Mouse (Mus musculus) MEL (cell line): ENCODE measurements at regions not wholly inside any gene's neighbourhood (a gene's known extent, or its start where the extent isn't known, plus 50 kb on each side); places are given as distances from the start of the nearest gene placed in this dataset.

ENCODE experiments used
- DNase-seq: peaks from one replicate; pipeline ENCODE4 v3.0.0; 2011; ENCODE audit warnings: low read depth, low spot score
- H3K27ac ChIP-seq: 2 replicates; pipeline ENCODE4 v1.5.1; 2012; ENCODE audit warnings: low read depth, mild to moderate bottlenecking, control low read depth, low read length, moderate library complexity; ENCODE audit not compliant: control insufficient read depth
- H3K27me3 ChIP-seq, 2 experiments: fragments of 150-350 bp in 1 of 2; sonication (generic) in 1 of 2; 2 replicates each; pipeline ENCODE4 v1.6.1; 2012; ENCODE audit warnings: low read length in 2 of 2, mild to moderate bottlenecking in 2 of 2, improper control_type of control experiment in 1 of 2, moderate library complexity in 1 of 2; ENCODE audit not compliant: insufficient read depth in 2 of 2, control insufficient read depth in 1 of 2
- H3K36me3 ChIP-seq, 2 experiments: 2 replicates each; pipeline ENCODE4 v1.6.1; 2012 to 2014; ENCODE audit warnings: low read length in 2 of 2, improper control_type of control experiment in 1 of 2, inconsistent platforms in 1 of 2, mild to moderate bottlenecking in 1 of 2; ENCODE audit not compliant: insufficient read depth in 2 of 2, control insufficient read depth in 1 of 2
- H3K4me1 ChIP-seq, 2 experiments: fragments of 150-350 bp in 1 of 2; sonication (generic) in 1 of 2; 2 replicates each; pipeline ENCODE4 v1.6.1; 2012; ENCODE audit warnings: low read length in 2 of 2, improper control_type of control experiment in 1 of 2, mild to moderate bottlenecking in 1 of 2; ENCODE audit not compliant: insufficient read depth in 2 of 2, control insufficient read depth in 1 of 2
- H3K4me3 ChIP-seq, 2 experiments: fragments of 150-350 bp in 1 of 2; sonication (generic) in 1 of 2; 2 replicates each; pipeline ENCODE4 v1.5.1; 2012; ENCODE audit warnings: low read depth in 2 of 2, low read length in 2 of 2, mild to moderate bottlenecking in 2 of 2, moderate library complexity in 2 of 2, control low read depth in 1 of 2, improper control_type of control experiment in 1 of 2; ENCODE audit not compliant: control insufficient read depth in 1 of 2, insufficient read depth in 1 of 2
- H3K79me2 ChIP-seq: 2 replicates; pipeline ENCODE4 v1.6.1; 2012; ENCODE audit warnings: mild to moderate bottlenecking, low read length, moderate library complexity; ENCODE audit not compliant: control insufficient read depth, poor library complexity, insufficient read depth
- H3K9ac ChIP-seq: 2 replicates; pipeline ENCODE4 v1.6.1; 2012; ENCODE audit warnings: low read depth, mild to moderate bottlenecking, control low read depth, low read length, moderate library complexity; ENCODE audit not compliant: control insufficient read depth, poor library complexity, severe bottlenecking
- H3K9me3 ChIP-seq: fragments of 150-350 bp; sonication (generic); replicated peaks from 2 replicates; pipeline ENCODE4 v1.6.1; 2012; ENCODE audit warnings: mild to moderate bottlenecking, low read length, improper control_type of control experiment, moderate library complexity; ENCODE audit not compliant: insufficient read depth
- CHD2 ChIP-seq: IDR thresholded peaks from 2 replicates; pipeline ENCODE4 v1.6.1; 2011; ENCODE audit warnings: low read length, improper control_type of control experiment
- E2F4 ChIP-seq: IDR thresholded peaks from 2 replicates; pipeline ENCODE4 v1.6.1; 2011; ENCODE audit warnings: low read depth, low read length, improper control_type of control experiment, borderline replicate concordance
- GABPA ChIP-seq: IDR thresholded peaks from 2 replicates; pipeline ENCODE4 v1.6.1; 2012; ENCODE audit warnings: low read depth, mild to moderate bottlenecking, inconsistent platforms, low read length, improper control_type of control experiment, moderate library complexity
- GATA1 ChIP-seq: IDR thresholded peaks from 2 replicates; pipeline ENCODE4 v1.6.1; 2011; ENCODE audit warnings: low read depth, low read length, improper control_type of control experiment
- KAT2A ChIP-seq: conservative IDR thresholded peaks from 2 replicates; pipeline ENCODE4 v1.6.1; 2012; ENCODE audit warnings: low read depth, low read length, improper control_type of control experiment, inconsistent platforms
- MAX ChIP-seq: IDR thresholded peaks from 2 replicates; pipeline ENCODE4 v1.6.1; 2011; ENCODE audit warnings: low read length, improper control_type of control experiment
- MXI1 ChIP-seq: IDR thresholded peaks from 2 replicates; pipeline ENCODE4 v1.6.1; 2011; ENCODE audit warnings: mild to moderate bottlenecking, low read depth, low read length, improper control_type of control experiment
- MYB ChIP-seq: IDR thresholded peaks from 2 replicates; pipeline ENCODE4 v1.6.1; 2011; ENCODE audit warnings: mild to moderate bottlenecking, low read depth, low read length, improper control_type of control experiment
- MYC ChIP-seq: IDR thresholded peaks from 2 replicates; pipeline ENCODE4 v1.6.1; 2011; ENCODE audit warnings: low read depth, mild to moderate bottlenecking, low read length, improper control_type of control experiment, moderate library complexity
- POLR2AphosphoS5 ChIP-seq: IDR thresholded peaks from 2 replicates; pipeline ENCODE4 v1.6.1; 2012; ENCODE audit warnings: low read depth, borderline replicate concordance, mild to moderate bottlenecking, inconsistent platforms, low read length, moderate library complexity, mixed read lengths
- RAD21 ChIP-seq: IDR thresholded peaks from 2 replicates; pipeline ENCODE4 v1.6.1; 2011; ENCODE audit warnings: mild to moderate bottlenecking, low read depth, low read length, improper control_type of control experiment
- RCOR1 ChIP-seq: IDR thresholded peaks from 2 replicates; pipeline ENCODE4 v1.6.1; 2012; ENCODE audit warnings: low read depth, mild to moderate bottlenecking, inconsistent platforms, low read length, improper control_type of control experiment
- SIN3A ChIP-seq: IDR thresholded peaks from 2 replicates; pipeline ENCODE4 v1.6.1; 2012; ENCODE audit warnings: low read length, improper control_type of control experiment, inconsistent platforms
- TBP ChIP-seq: IDR thresholded peaks from 2 replicates; pipeline ENCODE4 v1.8.0; 2011; ENCODE audit warnings: low read depth, low read length, improper control_type of control experiment
- USF2 ChIP-seq, 2 experiments: IDR thresholded peaks; 2 replicates each; pipeline ENCODE4 v1.6.1; 2011 to 2012; ENCODE audit warnings: improper control_type of control experiment in 2 of 2, low read length in 2 of 2, borderline replicate concordance in 1 of 2, inconsistent platforms in 1 of 2, low read depth in 1 of 2, mild to moderate bottlenecking in 1 of 2; ENCODE audit not compliant: insufficient read depth in 1 of 2
- ZC3H11A ChIP-seq: IDR thresholded peaks from 2 replicates; pipeline ENCODE4 v1.6.1; 2012; ENCODE audit warnings: low read depth, mild to moderate bottlenecking, inconsistent platforms, low read length, improper control_type of control experiment
- ZMIZ1 ChIP-seq: IDR thresholded peaks from 2 replicates; pipeline ENCODE4 v1.6.1; 2012; ENCODE audit warnings: low read depth, mild to moderate bottlenecking, inconsistent platforms, low read length, improper control_type of control experiment, moderate library complexity
- ZNF384 ChIP-seq: IDR thresholded peaks from 2 replicates; pipeline ENCODE4 v1.6.1; 2012; ENCODE audit warnings: low read depth, mild to moderate bottlenecking, inconsistent platforms, low read length, improper control_type of control experiment

GRCm38 (mm10) chr1:161309269-161309668 lies 58.2 kb upstream of the Prdx6 start:
- Histone ChIP-seq H3K27me3 (no peaks in the 10 kb centered on the region), H3K4me1 (no peaks in the 10 kb centered on the region; a peak in 2 of 4 replicates)
- TF ChIP-seq SIN3A (no peak), ZNF384 (no peak), MXI1 (no peak), RAD21 (no peak), MYB (no peak), TBP (no peak), POLR2AphosphoS5 (no peak)
- TF ChIP-seq, all 39 proteins: peak for 0
- Histone ChIP-seq H3K4me3 (no peak overlapping the region), H3K36me3 (peaks cover 0 to 4% of the 10 kb centered on the region in 2 experiments; a peak in 1 of 4 replicates), H3K9ac (no peak overlapping the region), H3K79me2 (no peaks in the 10 kb centered on the region), H3K27ac (no peak overlapping the region), H3K9me3 (no peaks in the 10 kb centered on the region)
- peak; percentile 28 for DNase-seq

- Histone ChIP-seq H3K27ac (no peak overlapping the region), H3K4me1 (no peaks in the 10 kb centered on the region; a peak in 2 of 4 replicates), H3K36me3 (peaks cover 0 to 4% of the 10 kb centered on the region in 2 experiments; a peak in 1 of 4 replicates), H3K79me2 (no peaks in the 10 kb centered on the region), H3K9ac (no peak overlapping the region), H3K9me3 (no peaks in the 10 kb centered on the region), H3K27me3 (no peaks in the 10 kb centered on the region), H3K4me3 (no peak overlapping the region)
- no peak for DNase-seq
- TF ChIP-seq GATA1 (no peak), E2F4 (no peak), CHD2 (no peak), KAT2A (no peak)
Measured at GRCm38 (mm10) chr1:161314078-161314477, 63.1 kb upstream of the Prdx6 start.

GRCm38 (mm10) chr1:161321675-161322074 lies 70.7 kb upstream of the Prdx6 start:
- H3K27me3 ChIP-seq = no peaks in the 10 kb centered on the region; a peak in 1 of 4 replicates
- no peaks in the 10 kb centered on the region for H3K79me2 ChIP-seq
- H3K9me3 ChIP-seq = no peaks in the 10 kb centered on the region
- H3K36me3 ChIP-seq = no peaks in the 10 kb centered on the region
- no peak overlapping the region for H3K27ac ChIP-seq
- no peaks in the 10 kb centered on the region for H3K4me1 ChIP-seq
- no peak overlapping the region for H3K9ac ChIP-seq
- DNase-seq = no peak
- TF ChIP-seq GABPA (no peak), RCOR1 (no peak), MAX (no peak), ZC3H11A (no peak), MYC (no peak), ZMIZ1 (no peak), USF2 (IDR thresholded peaks at IDR 0.05; ENCODE audit: borderline replicate concordance in 1 of 2, insufficient read depth in 1 of 2, low read depth in 1 of 2, low read length in 2 of 2) (no peak)
- no peak overlapping the region for H3K4me3 ChIP-seq
